Mouse (Mus musculus): Measurements from ENCODE around the gene Sall2. TPM values are rescaled to one million over a fixed set of nuclear protein-coding genes. Genes with fewer than 3 reads are reported as not detected.
"Not testable (repeated sequence)": the region's sequence is repeated elsewhere in the genome, so short reads cannot be mapped to it uniquely, and the experiment has no call there.

The Sall2 gene
- total RNA-seq (2021), result 10 to 100 TPM; 32.7 to 37.1 TPM
- long read RNA-seq, experiment 1, full-length matches to known transcripts, result 1 of 17 reads
- long read RNA-seq, experiment 1, partial matches to known transcripts, result 0 of 17 reads
- long read RNA-seq, experiment 1, other reads (novel, unspliced or antisense), result 16 of 17 reads
- long read RNA-seq, experiment 2, full-length matches to known transcripts, result 4 of 24 reads
- long read RNA-seq, experiment 2, partial matches to known transcripts, result 20 of 24 reads
- long read RNA-seq, experiment 2, other reads (novel, unspliced or antisense), result 0 of 24 reads

DNA sequence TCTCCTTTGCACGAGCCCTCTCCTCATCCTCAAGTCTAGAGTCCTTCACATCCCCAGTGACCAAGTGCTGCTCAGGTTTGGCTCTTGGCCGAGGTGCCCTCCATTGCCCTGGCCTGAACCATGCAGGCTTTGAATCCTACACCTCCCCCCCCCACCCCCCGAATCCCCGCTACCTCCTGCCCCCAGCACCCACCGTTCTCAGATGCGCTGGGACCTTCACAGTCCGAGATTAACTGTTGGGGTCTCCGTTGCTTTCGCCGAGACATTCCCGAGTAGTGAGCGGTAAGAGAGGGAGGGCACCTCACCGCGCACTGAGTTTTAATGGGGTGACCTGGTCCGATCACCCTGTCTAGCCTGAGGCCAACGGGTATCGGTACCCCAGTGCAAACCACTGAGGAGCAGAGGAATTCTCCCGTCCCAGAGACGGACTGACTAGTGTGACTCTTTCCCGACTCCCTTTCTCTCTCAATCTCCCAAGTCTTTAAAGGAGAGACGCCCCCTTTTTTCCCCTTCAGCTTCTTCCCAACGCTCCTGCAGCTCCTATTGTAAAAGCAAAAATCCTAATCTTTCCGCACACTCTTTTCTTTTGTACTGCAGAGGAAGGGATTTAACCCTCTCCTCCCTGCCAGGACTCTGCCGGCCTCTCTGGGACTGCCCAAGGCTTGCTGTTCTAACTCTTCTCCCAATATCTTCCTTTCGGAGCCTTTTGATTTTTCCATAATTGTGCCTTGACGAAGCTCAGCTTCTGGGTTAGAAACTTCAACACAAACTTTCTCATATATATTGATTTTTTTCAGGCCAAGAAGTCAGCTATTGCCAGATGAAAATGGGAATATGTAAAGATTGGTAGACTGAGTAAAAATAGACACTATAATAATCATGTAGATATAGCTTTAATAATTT lies at the start of gene Sall2:
Gene Sall2, minus strand, starts transcription at position 853 of the 903 bp plus-strand sequence.
- DNase-seq (ENCODE audit: low spot score in 2 of 2), result no peak
- intact Hi-C loops (cut with DNase I), result no loop called here

GRCm38 (mm10) chr14:52368741-52369140 lies 40.2 kb upstream of the Sall2 start:
- DNase-seq (ENCODE audit: low spot score in 2 of 2), result peak in 1 of 2 experiments; percentile 23
- intact Hi-C loops (cut with DNase I), result no loop called here

DNA sequence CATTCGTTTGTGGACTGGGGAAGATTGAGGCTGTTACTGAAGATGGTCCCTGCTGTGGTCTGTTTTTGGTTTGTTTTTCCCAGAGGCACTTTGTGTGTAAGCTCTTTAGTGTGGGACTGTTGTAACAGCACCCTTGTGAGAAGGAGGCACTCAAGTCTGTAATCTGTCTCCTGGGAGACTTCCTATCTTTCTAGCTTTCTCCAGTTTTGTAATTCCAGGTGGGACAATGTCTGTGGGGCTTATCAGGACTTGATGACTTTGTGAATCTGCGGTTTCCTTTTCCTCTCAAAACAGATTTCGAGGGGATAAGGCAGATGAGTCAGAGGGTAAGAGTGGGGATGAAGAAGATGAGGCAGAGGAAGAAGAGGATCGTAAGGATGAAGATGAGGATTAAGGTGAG lies 27.7 kb upstream of the Sall2 start, which contains the start of gene Olfr1513:
Gene Olfr1513, minus strand, starts transcription at position 101 of the 400 bp plus-strand sequence.
- DNase-seq (ENCODE audit: low spot score in 2 of 2), result no peak
- intact Hi-C loops (cut with DNase I), result no loop called here

DNA sequence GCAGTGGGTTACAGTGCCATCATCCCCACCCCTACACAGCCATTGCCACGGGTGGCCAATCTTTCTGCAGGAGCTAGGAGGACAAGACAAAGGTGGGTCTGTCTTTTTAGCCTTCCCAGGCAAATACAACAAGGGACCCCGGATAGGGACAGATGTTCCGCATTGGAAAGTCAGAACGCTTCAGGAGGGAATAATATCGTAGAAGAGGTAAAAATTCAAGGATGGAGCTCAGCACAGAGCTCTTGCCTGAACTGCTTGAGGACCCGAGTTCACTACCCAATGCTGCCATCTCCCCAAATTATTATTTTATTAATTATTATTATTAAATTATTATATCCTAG lies 10.9 kb upstream of the Sall2 start:
- intact Hi-C loops (cut with DNase I), result loop anchor here (2.0 kb wide), 1 partner anchor 43 kb away; no protein-coding TSS in a partner anchor
- DNase-seq (ENCODE audit: low spot score in 2 of 2), result no peak

DNA sequence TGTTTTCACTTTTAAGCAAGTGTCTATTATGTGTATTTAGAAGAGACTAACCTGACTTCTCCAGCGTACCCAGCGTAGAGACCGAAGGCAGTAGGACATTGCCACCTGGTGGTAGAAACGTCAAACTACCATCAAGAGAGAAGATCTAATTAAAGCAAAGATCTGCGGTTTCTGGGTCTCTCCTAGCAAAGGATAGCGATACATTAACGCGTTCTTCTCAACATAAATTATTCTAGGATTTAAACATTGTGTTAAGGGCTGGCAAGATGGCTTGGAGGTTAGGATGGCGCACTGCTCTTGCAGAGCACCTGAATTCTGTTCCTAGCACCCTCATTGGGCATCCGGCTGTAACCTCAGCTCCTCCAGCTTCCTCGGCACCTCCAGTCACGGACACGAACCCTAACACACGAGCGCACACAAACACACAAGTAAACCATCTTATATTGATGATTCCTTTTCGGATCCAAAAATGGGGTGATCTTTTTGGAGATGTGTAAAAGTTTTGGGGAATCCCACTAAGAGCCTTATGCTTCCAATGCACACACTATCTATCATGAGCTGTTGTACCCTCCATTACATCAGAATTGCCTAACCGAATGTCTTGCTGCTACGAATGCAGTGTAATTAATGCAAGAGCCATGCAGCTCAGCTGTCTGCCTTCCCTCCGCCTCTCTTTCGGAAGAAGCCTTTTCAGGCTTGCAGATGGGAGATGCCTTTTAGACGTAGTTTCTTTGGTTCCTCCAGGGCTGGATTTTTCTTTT lies 10.4 kb upstream of the Sall2 start:
- peak; percentile 85 to 88 for DNase-seq (ENCODE audit: low spot score in 2 of 2)
- intact Hi-C loops (cut with DNase I), result loop anchor here (2.0 kb wide), 1 partner anchor 42 kb away; no protein-coding TSS in a partner anchor

DNA sequence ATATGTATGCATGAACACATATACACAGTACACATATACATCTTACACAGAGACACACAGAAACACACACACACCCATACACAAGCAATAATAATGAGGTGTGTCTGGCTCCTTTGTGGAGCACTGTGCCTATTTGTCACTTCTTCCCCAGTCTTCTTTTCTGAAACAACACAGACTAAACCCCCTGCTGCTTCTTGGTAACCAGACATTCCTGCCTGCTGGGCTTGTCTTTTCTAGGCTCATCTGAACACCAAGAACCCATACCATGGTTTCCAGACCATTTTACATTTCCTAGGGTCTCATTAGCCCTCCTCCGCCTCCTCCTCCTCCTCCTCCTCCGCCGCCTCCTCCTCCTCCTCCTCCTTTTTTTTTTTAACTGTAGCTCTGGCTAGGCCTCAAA lies 3.6 kb upstream of the Sall2 start:
- no peak for DNase-seq (ENCODE audit: low spot score in 2 of 2)
- intact Hi-C loops (cut with DNase I), result no loop called here

DNA sequence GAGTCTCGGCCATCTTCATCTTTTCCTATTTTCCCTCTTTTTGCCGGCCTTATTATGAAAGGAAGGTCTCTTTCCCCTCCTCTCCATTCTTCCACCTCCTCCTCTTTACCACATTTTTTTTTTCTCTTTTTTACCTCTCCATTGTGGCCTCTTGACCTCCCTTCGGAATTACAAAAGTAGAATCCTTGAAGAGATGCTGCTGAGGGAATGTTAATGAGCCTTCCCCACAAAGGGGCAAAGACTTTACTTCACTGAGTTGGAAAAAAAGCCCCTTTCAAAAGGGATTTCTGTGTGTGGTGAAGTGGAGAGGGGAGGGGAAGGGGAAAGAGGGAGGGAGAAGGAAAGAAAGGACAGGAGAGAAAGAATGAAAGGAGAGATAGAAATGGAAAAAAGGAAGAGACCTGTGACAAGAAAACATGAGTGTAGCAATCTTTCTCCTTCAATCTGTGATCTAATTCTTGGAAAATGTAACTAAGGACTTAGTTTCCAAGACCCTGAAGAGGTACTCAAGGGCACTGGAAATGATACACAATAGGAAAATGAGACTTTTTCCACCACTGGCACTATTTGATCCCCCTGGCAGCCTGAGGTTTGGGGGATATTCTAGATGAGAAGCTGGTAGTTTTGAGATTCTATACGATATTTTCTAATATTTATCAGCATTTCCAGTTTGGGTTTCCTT lies 2.6 kb upstream of the Sall2 start:
- DNase-seq (ENCODE audit: low spot score in 2 of 2), result no peak
- intact Hi-C loops (cut with DNase I), result no loop called here

- intact Hi-C loops (cut with DNase I), result no loop called here
- DNase-seq (ENCODE audit: low spot score in 2 of 2), result no peak
Observed at GRCm38 (mm10) chr14:52327375-52327901, 1.1 kb downstream of the Sall2 start.

GRCm38 (mm10) chr14:52325890-52326289 lies 2.7 kb downstream of the Sall2 start:
- no peak for DNase-seq (ENCODE audit: low spot score in 2 of 2)
- intact Hi-C loops (cut with DNase I), result no loop called here

GRCm38 (mm10) chr14:52319361-52319760 lies 9.2 kb downstream of the Sall2 start:
- no peak for DNase-seq (ENCODE audit: low spot score in 2 of 2)
- intact Hi-C loops (cut with DNase I), result no loop called here

GRCm38 (mm10) chr14:52316441-52317225 lies 11.9 kb downstream of the Sall2 start:
- no peak for DNase-seq (ENCODE audit: low spot score in 2 of 2)
- intact Hi-C loops (cut with DNase I), result no loop called here

GRCm38 (mm10) chr14:52315792-52316440 lies 12.6 kb downstream of the Sall2 start:
- intact Hi-C loops (cut with DNase I), result no loop called here
- DNase-seq (ENCODE audit: low spot score in 2 of 2), result peak; percentile 72 to 73

- DNase-seq (ENCODE audit: low spot score in 2 of 2), result no peak
- intact Hi-C loops (cut with DNase I), result no loop called here
Observed at GRCm38 (mm10) chr14:52315283-52315780, 13.2 kb downstream of the Sall2 start.

- intact Hi-C loops (cut with DNase I), result no loop called here
- DNase-seq (ENCODE audit: low spot score in 2 of 2), result no peak
Observed at GRCm38 (mm10) chr14:52314808-52315150, 13.8 kb downstream of the Sall2 start.

GRCm38 (mm10) chr14:52313931-52314807 lies 14.4 kb downstream of the Sall2 start:
- intact Hi-C loops (cut with DNase I), result no loop called here
- no peak for DNase-seq (ENCODE audit: low spot score in 2 of 2)

DNA sequence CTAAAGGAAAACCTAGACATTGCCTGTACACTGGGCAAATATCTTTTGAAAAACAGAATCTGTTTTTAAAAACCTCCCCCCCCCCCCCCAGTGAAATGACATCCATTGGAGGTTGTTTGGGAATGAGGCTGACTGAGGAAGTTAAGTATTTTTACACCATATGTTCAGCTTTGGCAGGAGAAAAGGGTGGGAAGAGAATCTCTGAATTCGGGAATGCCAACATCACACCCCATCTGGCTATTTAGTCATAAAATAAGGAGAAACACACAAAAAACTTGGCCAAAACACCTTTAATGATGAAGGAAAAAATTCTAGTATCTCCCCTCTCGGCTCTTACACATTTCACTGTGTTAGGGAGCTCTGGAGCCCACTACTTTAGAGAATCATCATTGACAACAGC lies 17.7 kb downstream of the Sall2 start:
- DNase-seq (ENCODE audit: low spot score in 2 of 2), result peak in 1 of 2 experiments; percentile 41
- intact Hi-C loops (cut with DNase I), result no loop called here

- DNase-seq (ENCODE audit: low spot score in 2 of 2); intact Hi-C loops (cut with DNase I): not testable (repeated sequence)
Observed at GRCm38 (mm10) chr14:52310343-52310742, 18.2 kb downstream of the Sall2 start.
